Mouse (Mus musculus) intestine, embryonic 14.5 days (tissue): ENCODE measurements around the gene Ctsw. TPM values are rescaled to one million over a fixed set of nuclear protein-coding genes. Genes with fewer than 3 reads are reported as not detected.

Experiments
- ATAC-seq: fragments of 200-750 bp; cut with Nextera tagmentation; replicated peaks from 2 replicates; pipeline ENCODE4 v1.8.0; 2017; ENCODE audit warnings: low read depth, moderate number of reproducible peaks, moderate TSS enrichment, moderate library complexity; ENCODE audit not compliant: low FRiP score, low TSS enrichment
- DNase-seq: peaks from one replicate; pipeline ENCODE4 v3.0.0-alpha.2; 2018; ENCODE audit warnings: low spot score
- H3K27ac ChIP-seq: fragments of 300-500 bp; sonication (generic); 2 replicates; pipeline ENCODE4 v1.5.1; 2014; ENCODE audit warnings: low read depth, mild to moderate bottlenecking, control low read depth
- H3K27me3 ChIP-seq: fragments of 300-500 bp; sonication (generic); replicated peaks from 2 replicates; pipeline ENCODE4 v1.6.1; 2014; ENCODE audit warnings: low read length, control low read depth; ENCODE audit not compliant: control insufficient read depth, insufficient read depth
- H3K36me3 ChIP-seq: fragments of 300-500 bp; sonication (generic); 2 replicates; pipeline ENCODE4 v1.6.1; 2014; ENCODE audit warnings: low read length, control low read depth; ENCODE audit not compliant: control insufficient read depth, insufficient read depth
- H3K4me1 ChIP-seq: fragments of 300-500 bp; sonication (generic); replicated peaks from 2 replicates; pipeline ENCODE4 v1.6.1; 2014; ENCODE audit warnings: low read length, control low read depth, mixed read lengths; ENCODE audit not compliant: control insufficient read depth, insufficient read depth
- H3K4me2 ChIP-seq: fragments of 300-500 bp; sonication (generic); 2 replicates; pipeline ENCODE4 v1.6.1; 2014; ENCODE audit warnings: low read length
- H3K4me3 ChIP-seq: fragments of 300-500 bp; sonication (generic); 2 replicates; pipeline ENCODE4 v1.5.1; 2014; ENCODE audit warnings: low read depth, low read length, control low read depth, mixed read lengths
- H3K9ac ChIP-seq: fragments of 300-500 bp; sonication (generic); 2 replicates; pipeline ENCODE4 v1.6.1; 2014; ENCODE audit warnings: mild to moderate bottlenecking, low read length
- H3K9me3 ChIP-seq: fragments of 300-500 bp; sonication (generic); 2 replicates; pipeline ENCODE4 v1.6.1; 2016; ENCODE audit warnings: low read length, control low read depth; ENCODE audit not compliant: control insufficient read depth
- WGBS: fragments of 180-500 bp; shearing (Covaris S2); extraction: QIAGEN DNeasy Blood & Tissue Kit; methylation state at CpG from one replicate; pipeline ENCODE4 v1.1.7; 2014; 5-methylcytosine and 5-hydroxymethylcytosine counted together
- polyA plus RNA-seq: library from polyadenylated mRNA; unstranded; fragments of >200 nt; fragmentation: Nextera tagmentation; extraction: Ambion mirVana; gene quantifications from 2 replicates; pipeline ENCODE4 v1.2.1, GENCODE M21; 2014

The Ctsw gene
- polyA plus RNA-seq, 1 experiment from 2014 or later: 1.6 TPM

GRCm38 (mm10) chr19:5425906-5426565 is 42.3 kb downstream of the Ctsw start:
- no peak overlapping the region for H3K27ac ChIP-seq
- H3K4me2 ChIP-seq: peak overlapping the region; percentile 99
- no peaks in the 10 kb centered on the region for H3K9me3 ChIP-seq
- no peak for ATAC-seq
- peak overlapping the region; percentile 78 for H3K4me3 ChIP-seq
- 86% methylated on average over 18 of the region's 18 CpGs for whole genome bisulfite sequencing
- peaks cover 23% of the 10 kb centered on the region for H3K4me1 ChIP-seq
- no peaks in the 10 kb centered on the region for H3K27me3 ChIP-seq
- H3K9ac ChIP-seq: peak overlapping the region; percentile 94
- no peak for DNase-seq
- H3K36me3 ChIP-seq: peaks cover 34% of the 10 kb centered on the region

GRCm38 (mm10) chr19:5424782-5425741 is 43.2 kb downstream of the Ctsw start, which contains the start of the genes Drap1 and AI837181:
Gene Drap1 (minus strand): TSS chr19:5424979.
Gene AI837181 (plus strand): TSS chr19:5425144.
- H3K27ac ChIP-seq: peak within 1 kb of the TSS; percentile 82
- ATAC-seq: peak; percentile 92
- peaks cover 44% of the 10 kb centered on the region for H3K36me3 ChIP-seq
- H3K4me3 ChIP-seq: peak within 1 kb of the TSS; percentile 78
- DNase-seq: peak; percentile 100
- peak within 1 kb of the TSS; percentile 94 for H3K9ac ChIP-seq
- no peaks in the 10 kb centered on the region for H3K27me3 ChIP-seq
- under 1% methylated on average over 70 of the region's 87 CpGs for WGBS
- no peaks in the 10 kb centered on the region for H3K9me3 ChIP-seq
- peak within 1 kb of the TSS; percentile 99 for H3K4me2 ChIP-seq
- peaks cover 23% of the 10 kb centered on the region for H3K4me1 ChIP-seq

GRCm38 (mm10) chr19:5424092-5424781 is 44.1 kb downstream of the Ctsw start:
- ATAC-seq (peak; percentile 65), DNase-seq (no peak)
- Histone ChIP-seq H3K27ac (peak overlapping the region; percentile 82), H3K4me1 (peaks cover 23% of the 10 kb centered on the region), H3K4me2 (peak overlapping the region; percentile 93), H3K4me3 (peak overlapping the region; percentile 78), H3K36me3 (peaks cover 47% of the 10 kb centered on the region), H3K9me3 (no peaks in the 10 kb centered on the region), H3K27me3 (no peaks in the 10 kb centered on the region), H3K9ac (peak overlapping the region; percentile 75)
- under 1% methylated on average over 26 of the region's 48 CpGs for whole genome bisulfite sequencing

GRCm38 (mm10) chr19:5423561-5423960 is 44.7 kb downstream of the Ctsw start:
- no peak for DNase-seq
- ATAC-seq: no peak
- no peaks in the 10 kb centered on the region for H3K27me3 ChIP-seq
- peak overlapping the region; percentile 82 for H3K27ac ChIP-seq
- peak overlapping the region; percentile 93 for H3K4me2 ChIP-seq
- H3K9ac ChIP-seq: peak overlapping the region; percentile 75
- peaks cover 47% of the 10 kb centered on the region for H3K36me3 ChIP-seq
- H3K4me3 ChIP-seq: peak overlapping the region; percentile 78
- H3K9me3 ChIP-seq: no peaks in the 10 kb centered on the region
- 63% methylated on average over 12 of the region's 12 CpGs for WGBS
- H3K4me1 ChIP-seq: peaks cover 23% of the 10 kb centered on the region

- ATAC-seq: no peak
- no peak overlapping the region for H3K27ac ChIP-seq
- WGBS: 83% methylated on average over 9 of the region's 9 CpGs
- H3K4me1 ChIP-seq: peaks cover 23% of the 10 kb centered on the region
- DNase-seq: no peak
- H3K36me3 ChIP-seq: peaks cover 47% of the 10 kb centered on the region
- no peaks in the 10 kb centered on the region for H3K27me3 ChIP-seq
- H3K4me3 ChIP-seq: 0 out of 2 replicates have a peak overlapping the region, but pooled peaks have one; percentile 78
- 0 out of 2 replicates have a peak overlapping the region, but pooled peaks have one; percentile 75 for H3K9ac ChIP-seq
- H3K4me2 ChIP-seq: peak overlapping the region; percentile 93
- no peaks in the 10 kb centered on the region for H3K9me3 ChIP-seq
These were observed 45.3 kb downstream of the Ctsw start for GRCm38 (mm10) chr19:5422895-5423443.

- H3K4me2 ChIP-seq: no peak overlapping the region
- peaks cover 23% of the 10 kb centered on the region for H3K4me1 ChIP-seq
- H3K4me3 ChIP-seq: no peak overlapping the region
- ATAC-seq (no peak), DNase-seq (no peak)
- no peaks in the 10 kb centered on the region for H3K9me3 ChIP-seq
- WGBS: 87% methylated on average over 10 of the region's 10 CpGs
- H3K27me3 ChIP-seq: no peaks in the 10 kb centered on the region
- H3K36me3 ChIP-seq: peaks cover 46% of the 10 kb centered on the region
- H3K9ac ChIP-seq: no peak overlapping the region
- no peak overlapping the region for H3K27ac ChIP-seq
These were observed 46.0 kb downstream of the Ctsw start for GRCm38 (mm10) chr19:5422267-5422666.

GRCm38 (mm10) chr19:5421784-5422183 is 46.5 kb downstream of the Ctsw start:
- H3K9me3 ChIP-seq: no peaks in the 10 kb centered on the region
- H3K4me1 ChIP-seq: peaks cover 19% of the 10 kb centered on the region
- H3K4me2 ChIP-seq: no peak overlapping the region
- peaks cover 41% of the 10 kb centered on the region for H3K36me3 ChIP-seq
- WGBS: 83% methylated on average over 5 of the region's 5 CpGs
- H3K9ac ChIP-seq: no peak overlapping the region
- no peaks in the 10 kb centered on the region for H3K27me3 ChIP-seq
- no peak for ATAC-seq
- H3K27ac ChIP-seq: no peak overlapping the region
- no peak for DNase-seq
- H3K4me3 ChIP-seq: no peak overlapping the region

- 94% methylated on average over 6 of the region's 6 CpGs for WGBS
- no peak overlapping the region for H3K4me2 ChIP-seq
- no peaks in the 10 kb centered on the region for H3K27me3 ChIP-seq
- H3K4me3 ChIP-seq: no peak overlapping the region
- no peaks in the 10 kb centered on the region for H3K9me3 ChIP-seq
- H3K27ac ChIP-seq: no peak overlapping the region
- DNase-seq (no peak), ATAC-seq (no peak)
- H3K4me1 ChIP-seq: peaks cover 7% of the 10 kb centered on the region
- peaks cover 32% of the 10 kb centered on the region for H3K36me3 ChIP-seq
- H3K9ac ChIP-seq: no peak overlapping the region
These were observed 47.7 kb downstream of the Ctsw start for GRCm38 (mm10) chr19:5420579-5420978.
